Mouse (Mus musculus): Measurements from ENCODE around the gene Pparg. TPM values are rescaled to one million over a fixed set of nuclear protein-coding genes. Genes with fewer than 3 reads are reported as not detected.

The Pparg gene
- polyA plus RNA-seq (2017; shearing (Covaris generic)), result 1.1 TPM

GRCm38 (mm10) chr6:115360776-115361605 is at the start of gene Pparg:
Pparg (plus strand) TSS chr6:115360951.

Other genes with a start within 250 kb of the Pparg start
- not detected for gene Syn2, start 226.0 kb upstream of the Pparg start, polyA plus RNA-seq (2017; shearing (Covaris generic))
- gene Gm17482, start 133.6 kb upstream of the Pparg start, polyA plus RNA-seq (2017; shearing (Covaris generic)), result not detected
- gene Timp4, start 108.7 kb upstream of the Pparg start, polyA plus RNA-seq (2017; shearing (Covaris generic)), result 0.07 TPM
- 15.0 TPM for gene Tsen2, start 183.7 kb downstream of the Pparg start, polyA plus RNA-seq (2017; shearing (Covaris generic))
- gene Mkrn2os, start 231.6 kb downstream of the Pparg start, polyA plus RNA-seq (2017; shearing (Covaris generic)), result 0.30 TPM
- 37.5 TPM for gene Mkrn2, start 241.0 kb downstream of the Pparg start, polyA plus RNA-seq (2017; shearing (Covaris generic))

All from CD4-positive, CD25-positive, alpha-beta regulatory T cell (primary cell).